Mouse (Mus musculus): ENCODE results near the gene Rhd.
"Not testable (repeated sequence)": the region's sequence is repeated elsewhere in the genome, so short reads cannot be mapped to it uniquely, and the experiment has no call there.

Gene Rhd

GRCm38 (mm10) chr4:134863937-134864729, at the start of gene Rhd:
Gene Rhd, plus strand, starts transcription at chr4:134864536.
- DNase-seq (ENCODE audit: extremely low read depth, low read depth): peak; percentile 52

GRCm38 (mm10) chr4:134817706-134818105, 46.6 kb upstream of the Rhd start:
- DNase-seq (ENCODE audit: extremely low read depth, low read depth): no peak

DNA sequence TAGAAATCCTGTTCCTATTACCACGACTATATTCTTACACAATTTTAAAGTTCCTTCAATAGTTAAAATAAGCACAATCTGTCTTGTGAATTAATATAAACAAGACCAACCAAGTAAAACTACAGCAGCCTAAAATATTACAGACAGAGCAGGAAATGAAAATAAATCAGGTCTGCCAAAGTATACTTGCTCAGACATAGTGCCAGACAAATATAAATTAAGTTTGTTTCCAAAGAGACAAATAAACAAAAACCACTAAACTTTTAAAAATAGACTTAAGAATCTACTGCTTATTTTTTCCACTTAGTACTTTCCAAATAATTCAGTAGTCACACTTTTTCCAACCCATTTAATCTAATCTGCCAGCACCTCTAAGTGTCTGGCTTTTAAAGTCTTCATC, 43.3 kb upstream of the Rhd start:
- DNase-seq (ENCODE audit: extremely low read depth, low read depth): no peak

GRCm38 (mm10) chr4:134823560-134823959, 40.8 kb upstream of the Rhd start:
- no peak for DNase-seq (ENCODE audit: extremely low read depth, low read depth)

DNA sequence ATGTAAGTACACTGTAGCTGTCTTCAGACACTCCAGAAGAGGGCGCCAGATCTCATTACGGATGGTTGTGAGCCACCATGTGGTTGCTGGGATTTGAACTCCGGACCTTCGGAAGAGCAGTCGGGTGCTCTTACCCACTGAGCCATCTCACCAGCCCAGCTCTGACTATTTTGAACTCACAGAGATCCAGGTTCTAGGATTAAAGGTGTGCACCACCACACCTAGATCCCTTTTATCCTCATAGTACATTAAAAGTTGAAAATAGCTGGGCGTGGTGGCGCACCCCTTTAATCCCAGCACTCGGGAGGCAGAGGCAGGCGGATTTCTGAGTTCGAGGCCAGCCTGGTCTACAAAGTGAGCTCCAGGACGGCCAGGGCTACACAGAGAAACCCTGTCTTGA, 38.5 kb upstream of the Rhd start:
- not testable (repeated sequence) for DNase-seq (ENCODE audit: extremely low read depth, low read depth)

DNA sequence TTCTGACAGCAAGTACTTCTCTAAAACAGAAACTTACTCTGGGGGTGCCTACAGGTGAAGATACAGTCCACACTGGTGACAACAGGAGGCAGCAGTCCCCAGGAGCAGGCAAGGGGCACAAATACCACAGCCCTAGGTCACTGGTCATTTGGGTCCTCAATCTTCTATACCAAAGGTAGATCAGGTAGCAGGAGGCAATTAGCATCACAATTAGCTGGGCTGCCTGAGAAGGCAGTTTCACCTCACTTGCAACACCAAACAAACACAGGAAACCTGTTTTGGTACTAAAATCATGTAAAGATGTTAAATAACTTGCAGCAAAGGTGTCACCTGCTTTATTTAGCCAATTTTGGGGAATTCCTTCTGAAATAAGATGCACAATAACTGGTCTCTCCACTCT, 38.0 kb upstream of the Rhd start:
- DNase-seq (ENCODE audit: extremely low read depth, low read depth): no peak

DNA sequence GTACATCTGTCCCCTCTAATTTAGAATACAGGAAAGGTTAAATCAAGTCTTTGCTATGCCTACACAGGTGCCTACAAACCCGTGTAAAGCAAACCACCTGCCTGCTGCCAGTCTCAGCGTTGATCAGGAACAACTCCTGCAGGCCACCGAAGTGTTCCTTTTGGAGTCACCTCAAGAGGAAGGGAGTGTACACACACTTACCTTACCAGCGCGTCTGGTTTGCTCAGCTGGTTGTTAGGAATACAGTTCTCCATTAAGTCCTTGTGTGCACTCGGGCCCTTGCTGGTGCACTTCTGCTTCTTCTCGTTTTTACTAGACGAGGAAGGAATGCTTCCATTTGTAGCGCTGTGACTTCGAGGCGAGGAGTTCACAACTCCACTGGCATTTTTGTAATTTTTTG, 36.5 kb upstream of the Rhd start:
- no peak for DNase-seq (ENCODE audit: extremely low read depth, low read depth)

DNA sequence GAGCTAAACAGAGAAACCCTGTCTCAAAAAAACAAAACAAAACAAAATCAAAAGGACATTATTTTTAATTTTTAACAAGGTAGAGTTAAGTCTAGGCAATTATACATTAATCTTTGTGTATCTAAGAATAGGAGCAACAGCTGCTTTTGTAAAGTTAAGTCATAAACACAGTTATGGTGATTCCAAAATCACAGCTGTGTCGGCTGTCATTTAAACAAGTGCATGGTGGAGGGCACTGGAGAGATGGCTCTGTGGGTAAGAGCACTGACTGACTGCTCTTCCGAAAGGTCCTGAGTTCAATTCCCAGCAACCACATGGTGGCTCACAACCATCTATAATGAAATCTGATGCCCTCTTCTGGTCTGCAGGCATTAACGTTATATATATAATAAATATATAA, 32.4 kb upstream of the Rhd start:
- no peak for DNase-seq (ENCODE audit: extremely low read depth, low read depth)

DNA sequence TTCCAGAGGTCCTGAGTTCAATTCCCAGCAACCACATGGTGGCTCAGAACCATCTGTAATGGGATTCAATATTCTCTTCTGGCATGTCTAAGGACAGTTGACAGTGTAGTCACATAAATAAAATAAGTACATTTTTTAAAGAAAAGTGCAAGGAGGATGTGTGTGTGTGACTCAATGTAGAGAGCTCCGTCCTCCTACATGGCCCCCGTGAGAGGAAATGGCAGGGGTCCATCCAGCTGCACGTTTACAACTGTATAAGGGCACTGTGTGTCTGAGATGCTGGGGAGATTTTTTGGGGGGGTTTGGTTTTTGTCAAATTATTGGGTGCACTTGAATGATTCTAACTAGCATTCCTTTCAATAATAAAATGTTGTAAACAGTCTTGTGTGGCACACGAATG, 28.9 kb upstream of the Rhd start:
- DNase-seq (ENCODE audit: extremely low read depth, low read depth): no peak

GRCm38 (mm10) chr4:134838221-134838620, 26.1 kb upstream of the Rhd start:
- DNase-seq (ENCODE audit: extremely low read depth, low read depth): no peak

- DNase-seq (ENCODE audit: extremely low read depth, low read depth): not testable (repeated sequence)
These were observed 25.6 kb upstream of the Rhd start for GRCm38 (mm10) chr4:134838706-134839105.

GRCm38 (mm10) chr4:134840231-134840630, 24.1 kb upstream of the Rhd start:
- DNase-seq (ENCODE audit: extremely low read depth, low read depth): no peak

- no peak for DNase-seq (ENCODE audit: extremely low read depth, low read depth)
These were observed 20.8 kb upstream of the Rhd start for GRCm38 (mm10) chr4:134843566-134843965.

GRCm38 (mm10) chr4:134847587-134847986, 16.7 kb upstream of the Rhd start:
- DNase-seq (ENCODE audit: extremely low read depth, low read depth): no peak

- no peak for DNase-seq (ENCODE audit: extremely low read depth, low read depth)
These were observed 13.8 kb upstream of the Rhd start for GRCm38 (mm10) chr4:134850551-134850950.

- DNase-seq (ENCODE audit: extremely low read depth, low read depth): peak; percentile 53
These were observed 13.1 kb upstream of the Rhd start for GRCm38 (mm10) chr4:134851236-134851635.

DNA sequence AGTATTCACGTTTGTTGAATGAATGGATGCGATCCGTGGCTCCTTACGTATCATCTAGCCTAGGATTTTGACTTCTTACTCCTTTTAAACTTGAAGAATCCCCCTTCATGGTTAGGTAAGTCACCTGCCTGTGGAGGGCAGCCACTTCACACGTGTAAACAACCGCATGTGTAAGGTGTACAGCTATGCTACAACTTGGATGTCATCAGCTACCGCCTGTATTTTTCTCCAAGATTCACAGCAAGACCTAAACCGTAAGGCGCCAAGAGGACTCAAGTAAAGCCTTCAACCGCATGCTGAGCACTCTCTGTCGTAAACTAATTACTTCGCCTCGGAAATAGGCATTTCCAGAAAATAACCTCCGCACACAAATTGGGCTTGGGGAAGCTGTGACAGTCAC, 12.5 kb upstream of the Rhd start:
- no peak for DNase-seq (ENCODE audit: extremely low read depth, low read depth)

- DNase-seq (ENCODE audit: extremely low read depth, low read depth): no peak
These were observed 11.7 kb upstream of the Rhd start for GRCm38 (mm10) chr4:134852438-134853255.

DNA sequence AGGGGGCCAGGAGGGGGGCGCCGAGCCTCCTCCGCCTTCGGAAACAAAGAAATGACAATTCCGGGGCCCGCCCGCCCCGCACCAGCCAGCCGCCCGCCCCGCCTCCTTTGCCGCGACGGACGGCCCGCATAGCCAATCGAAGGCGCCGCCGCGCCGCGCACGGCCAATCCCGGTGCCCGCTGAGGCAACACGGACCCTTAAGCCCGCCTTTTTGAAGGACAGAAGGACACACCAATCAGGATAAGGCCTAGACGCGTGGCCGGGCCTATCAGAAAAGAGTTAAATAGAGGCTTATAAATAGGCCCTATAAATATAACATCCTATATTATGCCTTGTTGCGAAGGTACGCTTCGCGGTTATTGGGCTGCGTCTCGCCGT, 11.1 kb upstream of the Rhd start, which contains the start of gene Maco1:
Gene Maco1, minus strand, starts transcription at position 87 of the 378 bp plus-strand sequence.
- DNase-seq (ENCODE audit: extremely low read depth, low read depth): peak; percentile 95

- DNase-seq (ENCODE audit: extremely low read depth, low read depth): peak; percentile 80
These were observed 10.5 kb upstream of the Rhd start for GRCm38 (mm10) chr4:134853637-134854485.

- DNase-seq (ENCODE audit: extremely low read depth, low read depth): no peak
These were observed 9.0 kb upstream of the Rhd start for GRCm38 (mm10) chr4:134855371-134855770.

GRCm38 (mm10) chr4:134856056-134856455, 8.3 kb upstream of the Rhd start:
- no peak for DNase-seq (ENCODE audit: extremely low read depth, low read depth)
